Mouse (Mus musculus) cerebellum, adult 8-10 months (tissue): ENCODE measurements at regions not wholly inside any gene's neighbourhood (a gene's known extent, or its start where the extent isn't known, plus 50 kb on each side); places are given as distances from the start of the nearest gene placed in this dataset.
A peak's percentile ranks its signal among the peaks of the same experiment; 100 is the strongest.

ENCODE experiments used
- DNase-seq: peaks from one replicate; pipeline ENCODE4 v3.0.0; 2022

DNA sequence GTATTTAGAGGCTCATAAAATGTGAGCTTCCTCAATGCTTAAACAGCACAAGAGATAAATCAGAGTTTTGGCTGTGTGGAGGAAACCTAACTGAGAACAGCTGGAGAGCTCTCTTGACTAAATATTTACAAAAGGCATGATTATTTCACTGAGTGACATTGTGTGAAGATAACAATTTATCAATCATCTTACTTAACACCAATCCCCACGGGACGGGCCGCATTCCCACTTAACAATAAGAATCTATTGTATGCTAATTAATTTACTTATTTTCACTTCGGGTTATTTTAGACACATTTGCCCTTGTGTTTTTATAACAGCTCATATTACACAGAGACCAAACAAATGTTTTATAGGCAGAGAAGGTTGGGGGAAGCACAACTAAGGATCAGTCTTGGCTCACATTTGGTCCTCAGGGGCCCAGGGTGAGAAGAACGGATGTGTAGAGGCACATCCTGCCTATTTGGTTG is 259.7 kb upstream of the Arid1b start:
- no peak for DNase-seq

DNA sequence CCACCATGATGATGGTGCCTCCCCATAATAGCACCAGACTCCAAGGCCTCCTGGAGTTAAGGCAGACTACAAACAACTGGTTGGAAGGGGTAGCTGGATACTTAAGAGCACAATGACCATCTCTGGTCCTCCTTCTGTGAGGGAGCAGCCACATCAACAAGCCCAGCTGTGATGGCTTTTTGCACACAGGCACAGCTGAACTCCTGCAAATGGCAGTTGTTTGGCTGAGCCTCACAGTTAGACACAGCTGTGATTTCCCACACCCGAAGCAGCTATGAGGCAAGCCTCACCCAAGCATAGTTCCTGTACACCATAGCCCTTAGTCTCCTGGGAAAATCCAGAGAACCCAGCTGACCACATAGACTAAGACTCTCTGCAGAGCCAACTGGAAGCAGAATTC is 258.9 kb upstream of the Arid1b start:
- no peak for DNase-seq

DNA sequence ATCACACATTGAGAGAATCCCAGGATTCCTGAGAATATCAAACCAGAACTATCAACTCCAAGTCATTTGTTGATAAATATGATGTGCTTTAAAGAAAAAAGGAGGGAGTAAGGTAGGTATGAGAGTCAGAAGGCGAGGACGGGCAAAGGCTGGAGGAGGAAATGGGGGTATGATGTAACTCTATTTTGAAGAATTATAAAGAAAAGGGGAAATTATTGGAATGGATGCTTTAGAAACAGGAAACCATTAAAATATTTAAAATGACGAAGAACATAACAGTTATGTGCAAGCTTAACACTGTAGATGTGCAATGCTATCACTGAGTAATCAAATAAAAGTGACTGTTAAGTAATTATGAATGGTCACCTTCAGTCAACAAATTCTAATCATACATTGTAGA is 257.4 kb upstream of the Arid1b start:
- DNase-seq: no peak

DNA sequence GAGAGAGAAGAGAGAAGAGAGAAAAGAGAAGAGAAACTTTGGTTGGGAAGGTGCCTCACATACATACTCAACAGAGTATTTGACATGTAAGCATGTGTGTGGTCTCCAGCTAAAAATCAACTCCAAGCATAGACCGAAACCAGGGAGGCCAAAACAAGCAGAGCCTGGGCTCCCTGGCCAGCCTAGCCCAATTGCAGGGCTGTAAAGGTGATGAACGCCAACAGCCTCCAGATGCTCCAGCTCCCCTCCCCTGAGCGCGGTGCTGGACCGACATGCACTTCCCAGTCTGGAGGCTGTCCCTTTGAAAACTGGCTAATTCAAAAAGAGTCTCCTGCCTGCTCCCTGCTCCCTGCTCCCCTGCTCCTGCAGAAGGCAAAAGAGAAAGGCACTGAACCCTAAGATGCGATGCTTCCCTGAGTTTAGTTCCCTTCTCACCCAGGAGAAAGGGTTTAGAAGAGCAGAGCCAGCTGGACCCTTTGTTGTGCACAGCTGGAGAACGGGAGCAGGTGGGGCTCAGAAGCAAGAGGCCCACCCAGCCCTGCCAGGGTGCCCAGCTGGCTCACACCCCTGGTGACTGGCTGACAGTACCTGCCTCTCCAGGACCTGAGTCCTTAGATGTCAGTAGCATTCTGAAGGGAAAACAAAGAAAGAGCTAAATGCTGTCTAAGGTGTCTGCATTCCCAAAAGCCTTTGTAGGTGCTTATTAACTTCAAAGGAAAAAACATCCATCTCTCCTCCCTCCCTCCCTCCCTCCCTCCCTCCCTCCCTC is 255.2 kb upstream of the Arid1b start:
- DNase-seq: no peak

DNA sequence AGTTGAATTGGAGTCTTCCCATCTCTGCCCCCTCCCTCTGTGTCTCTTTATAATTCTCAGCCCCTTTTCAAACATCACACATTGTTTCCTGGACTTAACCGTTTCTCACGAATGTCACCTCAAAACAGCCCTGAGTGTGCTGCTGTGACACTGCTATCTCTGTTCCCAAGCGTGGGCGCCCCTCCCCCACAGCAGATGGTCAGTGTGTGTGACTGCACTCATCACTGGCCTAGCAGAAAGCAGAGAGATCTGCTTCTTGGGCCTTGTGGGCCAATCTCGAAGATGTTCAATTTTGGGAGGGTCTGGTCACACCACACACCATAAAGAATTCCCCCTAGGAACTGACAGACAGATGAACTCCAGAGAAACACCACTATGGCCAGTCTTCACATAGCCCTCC is 253.3 kb upstream of the Arid1b start:
- DNase-seq: peak; percentile 3

DNA sequence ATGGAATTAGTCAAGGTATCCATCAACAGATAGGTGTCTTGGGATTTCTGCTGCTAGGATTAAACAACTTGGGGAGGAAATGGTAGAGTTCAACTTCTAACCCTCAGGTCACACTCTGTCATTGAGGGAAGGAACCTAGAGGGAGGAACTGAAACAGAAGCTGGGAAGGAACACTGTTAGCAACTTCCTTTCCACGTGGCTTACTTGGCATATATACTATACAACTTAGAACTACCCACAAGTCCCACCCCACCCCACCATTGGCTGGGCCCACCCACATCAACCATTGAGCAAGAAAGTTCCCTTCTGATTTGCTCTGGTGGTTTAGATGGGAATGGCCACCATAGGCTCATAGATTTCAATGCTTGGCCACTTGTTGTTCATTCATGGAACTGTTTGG is 251.8 kb upstream of the Arid1b start:
- no peak for DNase-seq

DNA sequence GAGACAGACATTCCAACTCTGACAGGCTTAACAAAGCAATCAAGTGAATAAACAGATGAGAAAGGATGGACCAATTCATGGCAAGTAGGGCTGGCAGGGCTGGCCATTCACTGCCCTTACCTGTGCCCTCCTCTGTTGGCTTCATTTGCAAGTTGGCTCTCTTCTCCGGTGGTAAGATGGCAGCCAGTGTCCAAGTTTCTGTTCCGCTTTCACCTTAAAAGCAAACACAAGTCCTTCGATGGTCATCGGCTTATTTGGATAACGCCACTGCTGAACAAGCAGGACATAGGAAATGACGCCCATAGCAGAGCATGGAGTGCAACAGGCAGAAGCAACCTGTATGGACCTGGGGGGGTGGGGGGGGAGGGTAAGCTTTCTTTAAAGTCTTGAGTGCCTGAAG is 231.2 kb upstream of the Arid1b start:
- no peak for DNase-seq

DNA sequence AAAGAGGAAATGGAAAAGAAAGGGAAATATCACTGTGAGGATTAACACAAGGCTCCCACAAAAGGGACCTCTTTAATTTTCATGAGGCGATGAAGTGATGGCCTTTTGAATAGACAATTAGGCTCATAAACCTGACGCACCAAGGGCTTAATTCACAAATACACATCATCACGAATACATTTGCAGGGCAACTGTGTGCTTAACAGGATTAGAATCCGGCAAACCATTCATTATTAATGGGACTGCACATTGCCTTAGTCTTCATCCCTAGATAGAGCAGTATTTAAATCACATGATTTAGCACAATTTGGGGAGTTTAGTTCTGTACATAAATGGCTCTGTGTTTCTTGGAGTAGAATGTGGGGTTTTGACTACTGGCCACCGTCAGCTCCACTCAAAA is 228.4 kb upstream of the Arid1b start:
- DNase-seq: no peak

DNA sequence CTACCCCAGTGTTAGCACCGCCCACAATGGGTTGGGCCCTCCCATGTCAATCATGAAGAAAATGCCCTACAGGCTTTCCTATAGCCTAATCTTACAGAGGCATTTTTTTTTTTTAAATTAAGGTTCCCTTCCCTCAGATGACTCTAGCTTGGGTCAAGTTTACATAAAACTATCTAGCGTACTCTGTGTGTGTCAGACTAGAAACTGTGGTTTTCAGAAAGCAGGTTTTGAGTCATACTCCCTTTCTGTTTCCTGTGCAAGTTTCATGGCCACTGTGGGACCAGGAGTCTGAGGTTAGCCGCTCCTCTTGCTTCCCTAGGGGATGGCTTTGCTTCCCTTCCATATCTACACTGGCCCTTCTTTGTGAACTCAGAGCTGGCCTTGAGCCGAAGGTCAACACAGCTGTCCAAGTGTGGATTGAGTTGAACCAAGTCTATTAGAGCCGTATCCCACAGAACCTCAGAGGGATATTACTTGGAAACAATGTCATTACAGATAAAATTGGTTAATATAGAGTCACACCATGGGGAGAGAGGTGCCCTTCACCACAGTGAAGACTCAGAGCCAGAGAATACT is 226.1 kb upstream of the Arid1b start:
- DNase-seq: no peak

DNA sequence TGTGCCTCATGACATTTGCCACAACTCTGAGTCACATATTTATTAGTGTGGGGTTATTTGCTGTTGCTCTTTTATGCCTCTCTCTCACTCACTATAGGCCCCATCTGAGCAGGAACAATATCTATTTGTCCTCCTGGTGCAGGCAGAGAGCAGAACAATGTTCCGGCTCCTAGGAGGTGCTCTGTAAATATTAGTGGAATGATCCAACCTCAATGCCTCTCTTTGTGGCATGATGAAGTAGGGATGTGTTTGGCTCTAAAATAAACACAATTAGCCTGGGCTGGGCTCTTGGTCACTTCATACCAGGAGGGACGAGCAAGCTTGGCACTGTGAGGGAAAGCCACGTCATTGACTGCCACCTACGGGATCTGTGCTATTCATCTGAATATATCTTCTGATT is 224.8 kb upstream of the Arid1b start:
- DNase-seq: no peak

DNA sequence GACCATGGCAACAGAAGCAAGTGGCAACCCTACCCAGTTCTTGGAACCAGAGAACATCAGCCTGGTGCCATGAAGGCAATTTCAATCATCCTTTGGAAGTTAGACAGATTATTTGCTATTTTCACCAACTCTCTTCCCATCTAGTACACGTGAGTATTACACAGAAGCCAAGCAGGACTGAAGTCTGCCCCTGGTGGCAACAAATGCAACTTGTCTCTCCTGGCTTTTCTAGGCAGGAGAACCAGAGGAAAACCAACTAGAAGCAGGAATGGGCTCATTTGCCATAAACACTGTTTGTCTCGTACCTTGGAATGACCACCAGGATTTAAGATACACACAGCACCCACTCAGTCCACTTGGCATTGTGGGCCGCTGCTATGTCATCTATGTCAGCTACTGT is 224.1 kb upstream of the Arid1b start:
- DNase-seq: no peak

DNA sequence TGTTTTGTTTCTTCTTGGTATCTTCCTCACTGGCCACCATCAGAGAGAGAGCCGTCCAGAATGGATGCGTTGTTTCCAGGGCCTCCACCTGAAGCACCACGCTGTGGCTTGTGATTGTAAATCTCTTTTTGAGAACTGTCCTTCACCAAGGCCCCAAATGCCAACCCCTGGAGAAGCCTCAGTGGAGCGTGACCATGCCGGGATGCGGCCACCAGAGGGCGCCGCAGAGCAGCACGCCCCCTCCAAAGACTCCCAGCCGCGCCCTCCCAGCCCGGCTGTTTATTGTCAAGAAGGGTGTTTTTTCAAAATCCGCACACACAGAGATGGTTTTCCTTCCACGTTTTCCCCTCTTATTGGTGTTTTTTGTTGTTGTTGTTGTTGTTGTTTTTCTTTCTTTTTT is 216.0 kb upstream of the Arid1b start:
- DNase-seq: peak; percentile 77

DNA sequence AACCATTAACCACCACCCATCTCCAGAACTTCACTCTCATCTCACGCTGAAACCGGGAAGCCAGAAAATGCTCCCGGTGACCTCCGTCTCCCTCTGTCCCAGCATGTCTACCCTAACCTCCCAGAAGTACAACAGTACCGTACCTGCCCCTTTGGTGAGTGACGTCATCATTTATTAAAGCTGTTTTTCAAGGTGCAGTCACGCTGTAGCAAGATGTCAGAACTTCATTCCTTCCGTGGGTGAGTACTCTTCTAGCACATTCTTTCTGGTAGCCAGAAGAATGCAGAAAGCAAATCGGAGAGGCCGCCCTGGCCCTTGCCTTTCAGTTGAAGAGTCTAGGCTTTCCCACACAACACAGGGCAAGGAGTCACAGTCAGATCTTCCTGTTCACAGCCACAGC is 215.1 kb upstream of the Arid1b start:
- no peak for DNase-seq

DNA sequence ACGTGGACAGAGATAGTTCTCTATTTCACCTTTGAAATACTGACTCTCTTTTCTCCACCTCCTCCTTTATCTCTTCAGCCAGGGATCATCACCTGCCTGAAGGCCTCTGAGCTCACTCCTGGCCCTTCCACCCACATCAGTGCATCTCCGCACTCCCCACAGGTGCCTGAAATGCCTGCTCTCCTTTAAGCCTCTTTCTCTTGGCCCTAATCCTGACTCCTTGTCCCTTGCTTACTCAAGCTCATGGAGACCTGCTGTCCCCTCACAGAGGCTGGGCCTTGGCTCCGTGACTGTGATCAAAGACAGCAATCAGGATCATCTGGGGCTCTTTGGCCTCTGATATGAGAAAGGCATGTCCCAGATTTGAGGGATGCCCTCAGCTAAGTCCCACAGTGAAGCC is 212.5 kb upstream of the Arid1b start:
- no peak for DNase-seq

DNA sequence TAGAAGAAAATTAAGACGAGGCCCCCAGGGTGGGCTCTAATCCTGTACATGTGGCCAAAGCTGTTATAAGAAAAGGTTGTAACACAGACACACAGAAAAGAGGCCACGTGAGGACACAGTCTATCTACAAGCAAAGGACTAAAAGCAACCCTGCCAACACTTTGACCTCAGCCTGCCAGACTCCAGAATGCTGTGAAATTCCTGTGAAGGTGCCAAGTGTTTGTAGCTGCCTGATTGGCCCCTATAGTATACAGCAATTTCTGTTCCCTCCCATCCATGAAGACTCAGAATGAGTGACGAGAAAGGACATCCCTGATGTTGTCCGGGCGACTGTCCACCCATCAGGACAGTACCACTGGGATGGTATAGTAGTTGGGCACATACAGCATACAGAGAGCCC is 209.8 kb upstream of the Arid1b start:
- DNase-seq: no peak

DNA sequence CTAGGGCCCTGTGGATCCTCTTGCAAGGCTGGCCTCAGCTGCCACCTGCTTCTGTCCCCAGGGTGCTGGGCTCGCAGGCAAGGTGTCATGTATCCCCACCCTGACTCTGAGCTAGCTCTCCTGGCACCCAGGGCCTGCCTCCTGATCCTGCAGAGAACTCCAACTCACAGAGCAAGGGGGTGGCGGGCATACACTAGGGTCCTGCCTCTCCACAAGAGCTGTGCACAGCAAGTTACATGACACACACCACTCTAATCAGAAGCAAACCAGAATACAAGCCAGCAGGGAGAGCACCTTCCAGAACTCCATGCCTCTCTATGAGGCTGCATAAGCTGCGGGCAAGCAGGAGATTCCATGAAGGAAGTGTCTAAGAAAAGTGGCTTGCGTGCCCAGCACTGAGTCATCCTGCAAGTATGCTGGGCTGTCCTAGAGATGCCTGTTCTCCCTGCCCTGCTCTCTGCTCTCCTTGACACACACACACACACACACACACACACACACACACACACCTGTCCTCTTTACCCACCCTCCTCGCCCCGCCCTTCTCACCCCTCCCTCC is 208.8 kb upstream of the Arid1b start:
- no peak for DNase-seq

DNA sequence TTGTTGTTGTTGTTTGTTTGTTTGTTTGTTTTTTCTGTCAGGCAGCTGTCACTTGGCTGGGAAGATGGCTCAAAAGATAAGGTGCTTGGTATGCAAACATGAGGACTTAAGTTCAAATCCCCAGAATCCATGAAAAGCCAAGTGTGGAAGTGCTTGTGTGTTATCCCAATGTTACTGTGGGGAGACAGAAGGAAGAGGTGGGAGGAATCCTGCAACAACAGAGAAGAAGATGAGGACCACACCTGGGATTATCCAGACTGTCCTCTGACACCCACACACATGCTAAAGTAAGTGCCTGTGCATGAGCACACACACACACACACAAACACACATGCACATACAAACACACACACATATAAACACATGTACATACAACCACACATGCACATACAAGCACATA is 207.6 kb upstream of the Arid1b start:
- DNase-seq: no peak

DNA sequence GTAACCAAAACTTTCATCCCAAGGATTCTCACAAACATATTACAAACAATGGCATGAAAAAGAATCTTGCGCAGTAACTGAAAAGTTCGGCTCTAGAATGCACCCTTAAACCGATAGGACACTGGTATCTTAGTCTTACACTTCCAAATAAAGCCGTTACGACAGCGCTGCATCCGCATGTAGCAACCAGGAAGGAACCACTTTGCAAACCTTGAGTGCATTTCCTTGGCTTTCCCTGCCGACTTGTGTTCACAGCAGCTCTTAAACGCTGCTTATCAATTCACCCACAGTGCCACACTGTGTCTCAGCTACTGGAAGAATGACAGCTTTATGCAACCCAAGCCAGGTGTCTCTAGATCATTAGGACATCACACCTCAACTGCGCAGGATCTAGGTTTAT is 202.3 kb upstream of the Arid1b start:
- no peak for DNase-seq

DNA sequence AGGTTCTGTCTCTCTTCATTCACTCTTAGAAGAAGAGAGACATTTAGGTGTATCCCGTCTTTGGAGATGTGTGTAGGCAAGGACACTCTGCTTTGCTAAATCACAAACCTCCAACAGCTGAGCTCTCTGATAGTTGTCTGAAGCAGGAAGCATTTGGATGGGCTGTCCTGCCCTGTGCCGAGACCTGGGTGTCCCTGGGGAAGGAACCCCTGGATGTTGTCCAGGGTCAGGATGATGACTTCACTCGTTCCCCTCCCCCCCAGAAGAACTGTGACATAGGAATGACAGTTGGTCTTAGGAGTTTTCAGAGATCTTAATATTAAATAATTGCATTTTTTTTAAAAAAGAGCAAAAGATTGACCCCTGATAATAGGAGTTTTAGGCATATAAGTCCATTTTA is 197.9 kb upstream of the Arid1b start:
- no peak for DNase-seq

DNA sequence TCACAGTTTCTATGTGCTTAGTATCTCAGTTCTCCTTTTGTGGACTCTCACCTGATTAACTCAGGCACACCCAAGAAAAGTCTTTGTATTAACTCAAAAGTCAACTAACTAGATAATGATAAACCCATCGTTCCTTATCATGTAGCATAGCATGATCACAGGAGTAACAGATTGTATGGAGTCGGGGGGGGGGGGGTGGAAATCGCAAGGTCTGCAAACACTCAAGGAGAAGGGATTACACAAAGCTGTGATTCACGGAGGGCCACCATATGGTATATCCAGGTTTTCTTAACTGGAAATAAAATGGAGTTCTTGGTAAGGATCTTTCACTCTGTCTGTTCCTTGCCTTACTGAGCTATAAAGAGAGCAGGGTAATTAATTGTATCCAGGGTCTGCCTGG is 190.1 kb upstream of the Arid1b start:
- no peak for DNase-seq

DNA sequence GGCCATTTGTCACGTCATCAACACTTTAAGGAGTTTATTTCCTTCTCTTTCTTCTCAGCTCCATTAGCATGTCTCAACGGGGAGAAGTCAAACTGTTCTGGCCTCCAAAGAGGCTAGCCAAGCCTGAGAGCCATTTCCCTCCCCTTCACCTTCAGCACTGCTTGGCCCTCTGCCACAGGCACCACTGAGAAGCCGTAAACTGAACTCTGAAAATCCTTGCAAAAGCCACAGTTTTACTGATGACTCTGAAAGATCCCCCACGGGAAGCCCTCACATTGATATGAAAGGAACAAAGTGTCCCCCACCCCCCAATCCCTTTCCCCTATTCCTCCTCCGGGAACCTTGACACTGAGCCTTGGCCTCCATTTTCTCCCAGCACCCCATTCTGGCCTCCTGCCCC is 188.1 kb upstream of the Arid1b start:
- DNase-seq: no peak

DNA sequence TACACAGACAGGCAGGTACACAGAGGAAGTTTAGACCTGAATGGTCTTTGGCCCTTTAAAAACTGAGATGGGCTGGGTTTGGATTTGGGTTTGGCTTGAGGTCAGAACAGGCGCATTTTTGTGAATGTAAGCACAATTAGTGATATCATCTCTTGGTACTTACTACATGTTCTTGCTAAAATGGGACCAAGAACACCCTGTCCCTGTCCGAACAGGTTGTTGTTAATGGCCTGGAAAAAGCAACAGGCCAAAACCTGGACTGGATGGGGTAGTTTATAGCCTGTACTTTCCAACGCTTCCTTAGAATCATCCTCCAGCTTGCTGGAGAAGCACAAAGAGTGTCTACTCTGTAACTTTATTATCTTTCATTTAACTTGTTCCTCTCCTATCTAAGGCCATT is 185.2 kb upstream of the Arid1b start:
- DNase-seq: no peak

DNA sequence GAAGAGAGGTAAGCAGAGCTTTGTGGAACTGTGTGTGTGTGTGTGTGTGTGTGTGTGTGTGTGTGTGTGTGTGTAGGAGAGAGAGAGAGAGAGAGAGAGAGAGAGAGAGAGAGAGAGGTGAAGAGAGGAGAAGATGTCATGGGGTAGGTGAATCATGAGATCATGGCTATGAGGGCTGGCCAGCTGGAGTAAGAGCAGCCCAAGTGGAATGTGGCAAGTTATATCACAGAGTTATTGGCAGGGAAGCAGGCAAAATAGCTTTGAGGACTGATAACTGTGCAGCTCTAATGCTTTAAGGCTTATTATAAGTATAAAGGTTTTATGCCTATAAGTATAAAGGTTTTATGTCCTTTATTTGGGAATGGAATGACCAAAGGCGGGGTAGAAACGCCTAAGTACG is 180.9 kb upstream of the Arid1b start:
- no peak for DNase-seq

DNA sequence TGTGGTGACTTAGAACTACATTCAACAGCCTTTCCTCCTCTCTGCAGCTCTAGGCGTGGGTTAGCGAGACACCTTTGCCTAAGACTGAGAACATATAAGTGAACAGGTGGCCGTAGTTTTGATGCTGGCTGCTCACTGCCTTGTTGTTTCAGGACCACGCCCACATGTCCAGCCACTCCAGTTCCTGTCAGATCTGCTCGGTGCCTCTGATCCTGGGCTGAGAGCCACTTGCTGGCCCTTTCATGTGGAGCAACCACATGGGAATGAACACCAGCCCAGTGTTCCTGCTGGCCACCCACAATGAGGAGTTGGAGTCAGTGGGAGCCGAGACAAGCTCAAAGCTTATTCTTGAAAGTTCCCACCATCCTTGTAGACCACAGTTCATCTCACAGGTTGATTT is 180.5 kb upstream of the Arid1b start:
- no peak for DNase-seq
